29 mouse cellular contexts compared by ENCODE assay signal in the genomic region with DNA sequence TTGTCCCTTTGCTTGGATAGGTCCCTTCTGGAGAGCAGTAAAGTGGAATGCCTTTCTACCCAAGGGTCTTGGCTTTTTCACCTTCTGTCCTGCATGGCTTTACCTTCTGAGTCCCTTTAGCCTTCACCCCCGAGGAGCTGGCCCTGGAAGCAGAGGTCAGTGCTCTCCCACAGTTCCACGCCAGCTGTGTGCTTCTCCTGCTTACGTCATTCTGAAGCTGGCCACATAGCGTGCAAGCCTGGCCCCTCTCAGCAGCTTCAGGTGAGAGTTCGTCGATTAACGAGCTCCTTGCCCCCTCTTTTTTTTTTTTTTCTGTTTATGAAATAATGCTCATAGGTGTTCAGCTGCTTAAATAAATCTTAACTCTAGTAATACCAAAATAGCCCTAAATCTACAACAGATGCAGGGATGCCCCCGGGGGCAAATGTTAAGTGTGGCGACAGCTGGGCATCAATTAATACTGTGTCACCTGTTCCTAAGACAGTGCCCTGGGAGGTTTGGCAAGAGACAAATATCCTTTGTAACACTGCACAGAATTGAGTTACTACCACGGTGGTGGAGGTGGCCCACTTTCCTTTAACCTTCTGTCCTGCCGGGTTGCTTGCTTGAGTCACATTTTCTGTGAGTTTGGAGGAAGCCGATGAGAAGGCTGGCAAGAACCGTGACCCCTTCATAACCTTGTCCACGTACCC.
DNase-seq lines count a peak whose midpoint lies in the region; ATAC-seq and TF ChIP-seq lines count a peak whose summit lies in the region.
"Had no signal": no experiment of that assay in that cellular context is flagged by ENCODE, and none has a peak within 500 bp of the region (broad histone marks: within the 10 kb centered on the region; RNA-seq: fewer than 3 reads in every experiment).

No protein-coding gene starts in this region.

- H3K27me3 ChIP-seq in liver, adult 2 months (ENCODE audit: control insufficient read depth, insufficient read depth, low read length): no peaks in the 10 kb centered on the region
- H3K27me3 ChIP-seq in liver, postnatal 0 days (ENCODE audit: insufficient read depth, low read length): no peaks in the 10 kb centered on the region
- no peaks in the 10 kb centered on the region for H3K27me3 ChIP-seq in limb, embryonic 14.5 days (ENCODE audit: control insufficient read depth, insufficient read depth, low read length)
- H3K27me3 ChIP-seq: CH12.LX; embryonic facial prominence, embryonic 12.5 days; forebrain, embryonic 15.5 days; heart, embryonic 15.5 days; hindbrain, embryonic 13.5 days; kidney, embryonic 15.5 days; liver, embryonic 12.5 days; stomach, embryonic 15.5 days had no signal

- H3K4me2 ChIP-seq in liver, postnatal 0 days (ENCODE audit: low read depth, low read length): no peak overlapping the region
- H3K4me2 ChIP-seq in limb, embryonic 14.5 days (replicated peaks; ENCODE audit: low read depth, low read length, severe bottlenecking): no peak overlapping the region
- H3K4me2 ChIP-seq: embryonic facial prominence, embryonic 12.5 days; forebrain, embryonic 15.5 days; heart, embryonic 15.5 days; hindbrain, embryonic 13.5 days; kidney, embryonic 15.5 days; liver, embryonic 12.5 days; stomach, embryonic 15.5 days had no signal

- no peak for TF ChIP-seq CTCF in liver, adult 2 months (IDR thresholded peaks at IDR 0.05; ENCODE audit: low read depth, low read length)
- TF ChIP-seq CTCF in liver, postnatal 0 days (IDR thresholded peaks at IDR 0.05; ENCODE audit: low read depth): no peak

- no peak for TF ChIP-seq POLR2A in liver, adult 2 months (IDR thresholded peaks at IDR 0.05; ENCODE audit: extremely low read depth, insufficient read depth, low read length)
- no peak for TF ChIP-seq POLR2A in limb, embryonic 14.5 days (IDR thresholded peaks at IDR 0.05; ENCODE audit: borderline replicate concordance, extremely low read depth, insufficient read depth, insufficient read length)

- WGBS in liver, adult 2 months: 83% methylated on average over 14 of the region's 14 CpGs
- 79% methylated on average over 14 of the region's 14 CpGs for WGBS in liver, postnatal 0 days (ENCODE audit: insufficient replicate concordance)
- 22% methylated on average over 14 of the region's 14 CpGs for WGBS in limb, embryonic 14.5 days

- H3K9me3 ChIP-seq in liver, postnatal 0 days (ENCODE audit: low read length): no peaks in the 10 kb centered on the region
- H3K9me3 ChIP-seq in limb, embryonic 14.5 days (ENCODE audit: control insufficient read depth, low read length): 0 out of 2 replicates have a peak, but pooled peaks cover 3% of the 10 kb centered on the region
- H3K9me3 ChIP-seq: embryonic facial prominence, embryonic 12.5 days; forebrain, embryonic 10.5 days; forebrain, embryonic 15.5 days; heart, embryonic 15.5 days; hindbrain, embryonic 13.5 days; kidney, embryonic 15.5 days; liver, embryonic 12.5 days; stomach, embryonic 15.5 days had no signal

- no peak for ATAC-seq in liver, postnatal 0 days
- ATAC-seq in limb, embryonic 14.5 days (ENCODE audit: low FRiP score, low read depth): peak; percentile 58
- ATAC-seq: activated CD4-positive, CD25-positive, alpha-beta regulatory T cell, adult 4 months; forebrain, embryonic 15.5 days; liver, embryonic 12.5 days; midbrain, embryonic 16.5 days had no signal

- no peak overlapping the region for H3K27ac ChIP-seq in liver, adult 2 months (replicated peaks; ENCODE audit: insufficient read depth, low read depth, low read length)
- no peak overlapping the region for H3K27ac ChIP-seq in liver, postnatal 0 days (ENCODE audit: low read depth)
- no peak overlapping the region for H3K27ac ChIP-seq in limb, embryonic 14.5 days (replicated peaks; ENCODE audit: low read depth, low read length)
- H3K27ac ChIP-seq: embryonic facial prominence, embryonic 12.5 days; forebrain, embryonic 10.5 days; forebrain, embryonic 15.5 days; heart, embryonic 15.5 days; hindbrain, embryonic 13.5 days; kidney, embryonic 15.5 days; liver, embryonic 12.5 days; macrophage; stomach, embryonic 15.5 days had no signal

- no peak for TF ChIP-seq EP300 in liver, postnatal 0 days (IDR thresholded peaks at IDR 0.05; ENCODE audit: low read depth)

- H3K36me3 ChIP-seq in liver, adult 2 months (ENCODE audit: control insufficient read depth, insufficient read depth, low read length): no peaks in the 10 kb centered on the region; the same call in 1 of the 2 replicates
- no peaks in the 10 kb centered on the region for H3K36me3 ChIP-seq in liver, postnatal 0 days (replicated peaks; ENCODE audit: insufficient read depth, low read length)
- no peaks in the 10 kb centered on the region for H3K36me3 ChIP-seq in limb, embryonic 14.5 days (ENCODE audit: control insufficient read depth, insufficient read depth, low read length)
- H3K36me3 ChIP-seq: embryonic facial prominence, embryonic 12.5 days; forebrain, embryonic 15.5 days; heart, embryonic 15.5 days; kidney, embryonic 15.5 days; liver, embryonic 12.5 days; stomach, embryonic 15.5 days had no signal

- H3K4me1 ChIP-seq in liver, adult 2 months (ENCODE audit: control insufficient read depth, insufficient read depth, low read length): peaks cover 5% of the 10 kb centered on the region; the same call in 1 of the 2 replicates
- no peaks in the 10 kb centered on the region; the same call in 1 of the 2 replicates for H3K4me1 ChIP-seq in liver, postnatal 0 days (ENCODE audit: insufficient read depth)
- peaks cover 37% of the 10 kb centered on the region for H3K4me1 ChIP-seq in limb, embryonic 14.5 days (ENCODE audit: control insufficient read depth, insufficient read depth, low read length)
- H3K4me1 ChIP-seq: stomach, embryonic 15.5 days had no signal

- H3K4me3 ChIP-seq in liver, adult 2 months (ENCODE audit: insufficient read depth, low read depth, low read length): no peak overlapping the region
- H3K4me3 ChIP-seq in liver, postnatal 0 days (ENCODE audit: low read depth, low read length): no peak overlapping the region
- H3K4me3 ChIP-seq in limb, embryonic 14.5 days (replicated peaks; ENCODE audit: low read length): no peak overlapping the region
- H3K4me3 ChIP-seq: embryonic facial prominence, embryonic 12.5 days; forebrain, embryonic 10.5 days; forebrain, embryonic 15.5 days; heart, embryonic 15.5 days; hindbrain, embryonic 13.5 days; kidney, embryonic 15.5 days; liver, embryonic 12.5 days; stomach, embryonic 15.5 days had no signal

- no peaks in the 10 kb centered on the region for H3K79me2 ChIP-seq in liver, adult 2 months (ENCODE audit: control insufficient read depth, insufficient read depth, low read length)

- peak; percentile 24 for DNase-seq in cerebellum, adult 9-10 months
- DNase-seq in cerebellum, postnatal 4 days (ENCODE audit: low spot score in 2 of 2): no peak
- DNase-seq in liver, adult 2 months (ENCODE audit: extremely low read depth, low read depth, low spot score): peak; percentile 76
- no peak for DNase-seq in liver, postnatal 0 days
- DNase-seq in forelimb bud, embryonic 11.5 days (ENCODE audit: low read depth, low spot score): peak; percentile 74
- DNase-seq in limb, embryonic 14.5 days (ENCODE audit: low spot score): peak; percentile 67
- DNase-seq in ovary, postnatal 10 days (ENCODE audit: low spot score): no peak
- no peak for DNase-seq in gastrocnemius, postnatal 10 days
- DNase-seq: adrenal gland, adult 2 months; heart, postnatal 36 days; kidney, adult 18-20 months; kidney, postnatal 25 days; lung, adult 2 months; lung, postnatal 10 days; retina, postnatal 1 day; right cerebral cortex, postnatal 25 days; thymus, postnatal 25 days had no signal

- no peak overlapping the region for H3K9ac ChIP-seq in liver, adult 2 months (ENCODE audit: low read depth, low read length)
- no peak overlapping the region for H3K9ac ChIP-seq in liver, postnatal 0 days (replicated peaks)
- H3K9ac ChIP-seq in limb, embryonic 14.5 days (ENCODE audit: low read depth, low read length, severe bottlenecking): no peak overlapping the region
- H3K9ac ChIP-seq: embryonic facial prominence, embryonic 12.5 days; forebrain, embryonic 15.5 days; heart, embryonic 15.5 days; hindbrain, embryonic 13.5 days; kidney, embryonic 15.5 days; liver, embryonic 12.5 days; stomach, embryonic 15.5 days had no signal

Comparison
In these comparisons a context has a peak if more than half of its experiments do, and no peak if none do; other contexts are left out.
1. DNase-seq: peak in cerebellum, adult 9-10 months (single experiment), liver, adult 2 months (single experiment), forelimb bud, embryonic 11.5 days (single experiment) and limb, embryonic 14.5 days (single experiment); none in cerebellum, postnatal 4 days (0 of 2), liver, postnatal 0 days (single experiment), ovary, postnatal 10 days (single experiment) and gastrocnemius, postnatal 10 days (single experiment).